Mouse (Mus musculus) cerebellum, adult 9-10 months (tissue): ENCODE data around the gene Supt3.

Experiments used
- DNase-seq: peaks from one replicate; pipeline ENCODE4 v3.0.0; 2022

Gene Supt3

DNA sequence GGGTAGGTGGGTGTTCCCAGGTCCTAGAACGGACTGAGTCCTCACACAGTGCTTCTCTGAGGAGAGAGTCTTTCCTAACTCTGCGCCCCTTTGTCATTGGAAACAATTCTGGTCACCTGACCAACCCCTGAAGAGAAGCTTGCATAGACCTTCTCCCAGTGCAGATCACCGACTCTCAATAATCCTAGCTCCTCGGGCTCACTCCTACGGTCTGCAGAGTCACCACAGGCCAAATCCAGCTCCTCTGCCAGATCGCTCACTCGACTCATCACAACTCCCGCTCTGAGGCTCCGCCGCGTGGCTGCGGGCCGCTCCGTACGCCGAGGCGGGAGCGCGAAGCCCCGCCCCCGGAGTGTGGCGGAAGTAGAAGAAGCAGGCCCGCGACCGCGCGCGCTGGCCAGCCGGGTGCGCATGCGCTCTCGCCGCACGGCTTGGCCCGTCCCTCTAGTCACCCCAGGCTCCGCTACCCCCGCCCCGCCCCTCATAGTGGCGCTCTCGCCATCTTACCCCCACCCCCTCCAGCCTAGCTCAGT, at the start of gene Supt3:
Supt3 (plus strand) TSS at position 415 of the 533 bp plus-strand sequence.
- DNase-seq: peak; percentile 94

- DNase-seq: no peak
Observed at GRCm38 (mm10) chr17:44727675-44728074, 49.3 kb upstream of the Supt3 start.

DNA sequence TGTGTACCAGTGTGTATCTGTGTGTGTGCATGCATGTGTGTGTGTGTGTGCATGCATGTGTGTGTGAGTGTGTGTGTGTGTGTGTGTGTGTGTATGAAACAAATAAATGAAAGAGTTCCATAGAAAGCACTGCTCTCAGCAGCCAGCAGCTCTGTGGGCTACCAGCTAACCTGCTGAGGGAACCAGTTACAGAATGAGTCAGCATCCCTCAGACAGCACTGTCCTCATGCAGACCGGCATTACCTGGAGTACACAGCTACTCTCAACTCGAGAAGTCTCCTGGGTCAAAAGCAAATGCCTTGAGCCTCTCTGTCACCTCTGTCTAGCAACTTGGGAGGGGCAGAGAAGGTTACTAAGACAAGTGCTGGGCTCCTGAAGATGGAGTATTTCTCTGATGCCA, 48.5 kb upstream of the Supt3 start:
- no peak for DNase-seq

- no peak for DNase-seq
Observed at GRCm38 (mm10) chr17:44733544-44734310, 43.2 kb upstream of the Supt3 start.

GRCm38 (mm10) chr17:44734501-44735222, 42.3 kb upstream of the Supt3 start:
- DNase-seq: no peak

DNA sequence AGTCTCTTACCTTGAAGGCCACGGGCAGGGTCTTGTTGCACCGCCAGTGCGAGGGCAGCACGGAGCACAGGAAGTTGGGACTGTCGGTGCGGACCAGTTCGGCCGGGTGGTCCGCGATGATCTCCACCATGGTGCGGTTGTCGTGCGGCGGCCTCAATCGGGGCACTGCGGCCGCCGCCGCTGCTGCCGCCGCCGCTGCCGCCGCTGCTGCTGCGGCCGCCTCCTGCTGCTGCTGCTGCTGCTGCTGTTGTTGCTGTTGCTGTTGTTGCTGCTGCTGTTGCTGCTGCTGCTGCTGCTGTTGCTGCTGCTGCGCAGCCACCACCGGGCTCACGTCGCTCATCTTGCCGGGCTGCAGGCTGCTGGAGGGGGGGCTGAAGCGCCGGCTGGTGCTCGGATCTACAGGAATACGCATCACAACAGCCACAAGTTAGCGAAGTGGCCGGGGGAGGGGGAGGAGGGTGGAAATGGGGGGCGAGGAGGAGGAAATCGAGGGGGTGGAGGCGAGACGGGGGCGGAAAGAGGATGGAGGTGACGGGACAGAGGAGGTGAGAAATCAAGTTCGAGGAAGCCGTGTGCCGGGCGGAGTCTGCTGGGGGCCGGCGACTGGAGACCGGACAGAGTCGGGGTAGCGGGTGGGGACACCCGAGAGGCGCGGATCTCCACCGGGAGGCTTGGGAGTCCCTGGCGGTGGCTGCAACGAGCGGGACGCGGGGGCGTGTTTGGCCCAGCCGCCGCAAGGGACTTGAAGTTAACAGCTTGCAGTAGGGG, 41.5 kb upstream of the Supt3 start:
- no peak for DNase-seq

GRCm38 (mm10) chr17:44735991-44736561, 40.9 kb upstream of the Supt3 start:
- DNase-seq: peak; percentile 39

DNA sequence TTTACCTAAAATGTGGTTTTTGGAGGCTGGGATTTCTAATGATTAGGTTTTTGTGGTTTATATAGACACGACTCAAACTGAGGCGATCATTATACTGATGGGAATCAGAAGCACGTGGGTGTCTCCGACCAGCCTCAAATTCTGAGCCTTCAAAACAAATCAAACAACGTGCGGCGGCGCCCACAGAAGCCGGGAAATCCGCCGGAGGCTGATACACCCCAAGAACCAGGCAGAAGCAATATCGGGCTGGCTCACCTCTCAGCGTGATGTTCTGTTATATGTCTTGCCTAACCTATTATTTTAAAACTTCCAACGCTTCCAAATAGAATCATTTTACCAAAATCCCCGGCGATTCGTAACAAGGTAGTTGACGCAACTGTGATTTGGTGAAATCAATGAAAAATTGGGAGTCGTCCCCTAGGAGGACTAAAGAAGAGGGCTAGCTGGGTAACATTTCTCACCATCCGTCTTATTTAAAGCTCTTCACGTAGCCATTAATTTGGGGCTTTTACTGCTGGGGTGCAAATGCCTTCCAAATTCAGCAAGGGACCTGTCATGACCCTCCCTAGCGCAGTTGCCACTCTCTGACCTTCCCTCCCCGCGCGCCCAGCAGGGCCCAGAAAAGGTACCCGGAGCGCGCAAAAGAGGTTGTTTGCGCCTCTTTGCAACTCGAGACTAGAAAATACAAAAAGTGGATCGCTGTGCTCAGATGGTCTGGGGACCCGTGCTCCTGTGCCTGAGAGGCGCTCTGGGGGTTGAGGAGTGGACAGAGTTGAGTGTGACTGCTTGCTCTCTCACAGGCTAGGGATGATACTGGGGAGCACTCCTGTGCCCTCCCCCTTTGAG, 39.5 kb upstream of the Supt3 start:
- no peak for DNase-seq

GRCm38 (mm10) chr17:44738121-44738637, 38.8 kb upstream of the Supt3 start:
- no peak for DNase-seq

GRCm38 (mm10) chr17:44742246-44742645, 34.7 kb upstream of the Supt3 start:
- DNase-seq: no peak

GRCm38 (mm10) chr17:44743780-44744179, 33.2 kb upstream of the Supt3 start:
- no peak for DNase-seq

DNA sequence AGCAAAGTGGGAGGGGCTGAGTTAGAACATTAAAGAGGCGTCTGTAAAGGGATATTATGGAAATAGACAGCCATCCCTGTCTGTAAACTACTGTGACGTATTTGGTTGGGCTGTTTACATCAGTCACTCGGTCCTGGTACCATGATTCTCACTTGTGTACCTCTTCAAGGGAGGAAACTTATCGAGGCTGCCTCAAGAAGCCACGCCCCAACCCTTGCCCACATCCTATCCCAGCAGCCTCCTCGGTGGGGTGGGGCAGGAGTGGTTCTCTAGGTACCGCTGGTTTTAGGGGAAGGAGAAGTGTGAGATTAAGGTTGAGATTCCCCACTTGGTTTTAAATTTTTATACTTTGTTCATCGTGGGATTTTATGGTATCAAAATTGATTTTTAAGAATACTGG, 31.6 kb upstream of the Supt3 start:
- no peak for DNase-seq

DNA sequence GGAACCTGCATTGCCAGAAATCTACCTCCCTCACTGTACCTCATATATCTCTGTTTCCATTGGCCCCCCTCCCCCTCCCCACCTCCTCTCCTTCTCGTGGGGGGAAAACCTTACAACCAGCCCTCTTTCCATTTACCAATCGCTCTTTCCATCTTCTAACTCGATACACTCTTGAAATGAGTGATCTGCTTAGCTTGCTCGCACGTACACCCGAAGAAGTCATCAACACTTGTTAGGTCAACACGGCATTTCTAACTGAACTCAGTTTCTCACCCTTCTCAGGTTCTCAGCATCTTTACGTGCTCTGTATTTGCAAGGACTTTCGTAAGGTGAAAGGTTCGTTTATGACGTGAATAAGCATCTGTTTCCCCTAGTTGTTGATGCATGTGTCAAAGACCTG, 10.6 kb upstream of the Supt3 start:
- DNase-seq: no peak

DNA sequence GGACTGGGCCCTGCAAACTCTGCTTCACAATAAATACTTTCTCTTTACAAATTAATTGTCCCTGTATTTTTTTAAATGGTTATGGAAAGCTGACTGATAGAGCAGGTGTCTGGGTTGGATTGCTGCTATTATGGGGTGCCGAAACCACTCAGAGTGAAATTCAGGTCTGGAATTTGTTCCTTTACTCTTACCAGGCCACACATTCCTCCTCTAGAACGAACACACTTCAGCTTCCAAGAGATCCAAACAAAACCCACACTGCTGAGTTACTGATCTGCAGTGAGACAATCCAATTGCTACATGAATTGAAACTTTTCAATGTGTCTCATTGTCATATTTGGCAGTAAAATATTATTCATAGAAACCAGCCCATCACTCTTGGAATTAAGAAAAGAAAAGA, 10.0 kb upstream of the Supt3 start:
- no peak for DNase-seq

- no peak for DNase-seq
Observed at GRCm38 (mm10) chr17:44767375-44767774, 9.6 kb upstream of the Supt3 start.

DNA sequence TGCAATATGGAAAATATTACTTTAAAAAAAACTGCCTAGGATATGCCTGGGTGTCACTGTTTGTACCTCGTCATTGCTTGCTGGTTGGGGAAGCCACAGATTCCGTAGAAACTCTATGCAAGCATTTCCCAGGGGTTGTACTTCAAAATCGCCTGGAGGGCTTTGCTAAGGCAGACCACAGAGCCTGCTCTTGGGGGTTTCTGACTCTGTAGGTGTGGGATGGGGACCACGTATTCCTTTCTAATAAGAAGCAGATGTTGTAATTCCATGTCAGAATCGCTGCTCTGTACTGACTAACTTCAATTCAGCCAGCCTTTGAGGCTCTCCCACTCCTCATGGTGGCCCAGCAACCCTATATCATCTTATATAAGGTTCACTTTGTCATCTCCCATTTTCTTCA, 8.4 kb upstream of the Supt3 start:
- DNase-seq: no peak

GRCm38 (mm10) chr17:44770871-44771270, 6.1 kb upstream of the Supt3 start:
- DNase-seq: no peak

- no peak for DNase-seq
Observed at GRCm38 (mm10) chr17:44772576-44772975, 4.4 kb upstream of the Supt3 start.

DNA sequence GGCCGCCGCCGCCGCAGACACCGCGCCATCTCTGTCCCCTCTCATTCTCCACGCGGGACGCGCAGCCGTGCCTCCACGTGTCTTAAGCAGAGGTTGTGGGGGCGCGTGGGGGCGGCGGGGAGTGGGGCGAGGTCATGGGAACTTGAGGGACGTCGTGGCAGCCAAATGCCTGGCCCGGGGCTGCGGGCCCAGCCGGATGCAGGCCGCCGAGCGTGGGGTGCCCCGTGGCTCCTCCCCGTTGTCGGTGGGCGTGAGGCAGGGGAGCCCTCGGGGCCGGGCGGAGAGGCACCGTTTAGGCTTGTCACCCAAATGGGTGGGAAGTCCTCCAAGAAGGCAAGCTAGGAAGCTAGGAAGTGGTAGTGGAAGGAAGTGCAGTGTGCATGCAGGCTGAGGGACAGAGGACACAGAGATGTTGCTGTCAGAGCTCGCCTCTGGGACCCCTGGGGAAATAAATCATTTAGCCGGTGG, 419 bp downstream of the Supt3 start:
- DNase-seq: peak; percentile 72

- DNase-seq: peak; percentile 24
Observed at GRCm38 (mm10) chr17:44778141-44778540, 1.2 kb downstream of the Supt3 start.

- DNase-seq: no peak
Observed at GRCm38 (mm10) chr17:44780353-44780752, 3.4 kb downstream of the Supt3 start.

GRCm38 (mm10) chr17:44782366-44782765, 5.4 kb downstream of the Supt3 start:
- no peak for DNase-seq
